8 mouse cellular contexts compared by ENCODE assay signal in genomic region chr3:87859813-87860212, GRCm38 (mm10). TPM values are rescaled to one million over a fixed set of nuclear protein-coding genes. Genes with fewer than 3 reads are reported as not detected.
DNase-seq lines count a peak whose midpoint lies in the region; ATAC-seq and TF ChIP-seq lines count a peak whose summit lies in the region.

No protein-coding gene starts in this region.

- 34% methylated on average over 3 of the region's 3 CpGs for WGBS in limb, embryonic 13.5 days
- 48% methylated on average over 3 of the region's 3 CpGs for WGBS in neural tube, embryonic 11.5 days
- WGBS in thymus, adult 2 months: 42% methylated on average over 3 of the region's 3 CpGs

- H3K36me3 ChIP-seq in limb, embryonic 13.5 days: peaks cover 82% of the 10 kb centered on the region
- H3K36me3 ChIP-seq in neural tube, embryonic 11.5 days (ENCODE audit: control insufficient read depth, insufficient read depth, low read length): peaks cover 18% of the 10 kb centered on the region
- peaks cover 51% of the 10 kb centered on the region for H3K36me3 ChIP-seq in thymus, adult 2 months (ENCODE audit: control insufficient read depth, insufficient read depth, low read length)

- no peaks in the 10 kb centered on the region for H3K9me3 ChIP-seq in limb, embryonic 13.5 days
- no peaks in the 10 kb centered on the region for H3K9me3 ChIP-seq in neural tube, embryonic 11.5 days (ENCODE audit: control insufficient read depth, low read length)

- TF ChIP-seq POLR2A in thymus, adult 2 months (IDR thresholded peaks at IDR 0.05; ENCODE audit: control insufficient read depth, extremely low read depth, insufficient read depth, low read length, poor library complexity): no peak

- no peak overlapping the region for H3K4me3 ChIP-seq in limb, embryonic 13.5 days
- H3K4me3 ChIP-seq in neural tube, embryonic 11.5 days (ENCODE audit: low read depth, low read length): no peak overlapping the region
- no peak overlapping the region for H3K4me3 ChIP-seq in thymus, adult 2 months (ENCODE audit: control insufficient read depth, insufficient read depth, low read length)

- H3K27me3 ChIP-seq in limb, embryonic 13.5 days: no peaks in the 10 kb centered on the region
- no peaks in the 10 kb centered on the region for H3K27me3 ChIP-seq in neural tube, embryonic 11.5 days (ENCODE audit: control insufficient read depth, insufficient read depth, low read length)
- H3K27me3 ChIP-seq in thymus, adult 2 months (ENCODE audit: control insufficient read depth, insufficient read depth, low read length): no peaks in the 10 kb centered on the region

- peak; percentile 73 to 80 for DNase-seq in B cell, adult 2 months
- DNase-seq in R1 (ENCODE audit: low read depth, low spot score): peak; percentile 86
- DNase-seq in cerebellum, postnatal 36 days: peak; percentile 45 to 60
- DNase-seq in gastrocnemius, adult 8-10 months (ENCODE audit: low spot score in 2 of 2): peak; percentile 16 to 38
- DNase-seq in kidney, adult 9 months: peak; percentile 78
- DNase-seq in neural tube, embryonic 11.5 days (ENCODE audit: low spot score): peak; percentile 68
- DNase-seq in thymus, adult 2 months: peak; percentile 70

- H3K4me2 ChIP-seq in limb, embryonic 13.5 days (replicated peaks): no peak overlapping the region
- no peak overlapping the region for H3K4me2 ChIP-seq in neural tube, embryonic 11.5 days (ENCODE audit: low read depth)

- H3K9ac ChIP-seq in limb, embryonic 13.5 days: no peak overlapping the region
- no peak overlapping the region for H3K9ac ChIP-seq in neural tube, embryonic 11.5 days (ENCODE audit: low read length)

- no peak overlapping the region for H3K27ac ChIP-seq in limb, embryonic 13.5 days
- H3K27ac ChIP-seq in neural tube, embryonic 11.5 days (ENCODE audit: low read depth, low read length): no peak overlapping the region
- no peak overlapping the region for H3K27ac ChIP-seq in thymus, adult 2 months (ENCODE audit: control insufficient read depth, insufficient read depth, low read length)

- ATAC-seq in limb, embryonic 13.5 days (ENCODE audit: low FRiP score, low read depth): peak; percentile 11; the same call in 1 of the 2 replicates
- no peak for ATAC-seq in neural tube, embryonic 11.5 days (ENCODE audit: insufficient read depth, low FRiP score, low TSS enrichment)

- no peak for TF ChIP-seq CTCF in thymus, adult 2 months (IDR thresholded peaks at IDR 0.05; ENCODE audit: borderline replicate concordance, control insufficient read depth, extremely low read depth, insufficient read depth, low read length, poor library complexity)

- no peaks in the 10 kb centered on the region for H3K4me1 ChIP-seq in limb, embryonic 13.5 days
- H3K4me1 ChIP-seq in neural tube, embryonic 11.5 days (ENCODE audit: control insufficient read depth, insufficient read depth, low read length): no peaks in the 10 kb centered on the region
- H3K4me1 ChIP-seq in thymus, adult 2 months (replicated peaks; ENCODE audit: control insufficient read depth, insufficient read depth, low read length): no peaks in the 10 kb centered on the region

RNA-seq across cellular contexts. Expression of gene Sh2d2a, which starts 13.3 kb away (rescaled TPM):
- not detected for total RNA-seq in gastrocnemius, adult 8-10 months (2022)
- polyA plus RNA-seq in limb, embryonic 13.5 days (2015; fragmentation: Nextera tagmentation; extraction: Ambion mirVana): not detected in 2 replicates
- not detected in 2 replicates for polyA plus RNA-seq in neural tube, embryonic 11.5 days (2014; fragmentation: Nextera tagmentation; extraction: Ambion mirVana)
- polyA plus RNA-seq in thymus, adult 2 months (2012; rRNA removed): 179 and 180 TPM in 2 replicates

RNA-seq across cellular contexts. Expression of gene Prcc, which starts 25.6 kb away (rescaled TPM):
- total RNA-seq in gastrocnemius, adult 8-10 months (2022): 10 to 100 TPM; 48.6 to 53.0 (median 52.0) TPM
- 17.1 and 18.7 TPM in 2 replicates for polyA plus RNA-seq in limb, embryonic 13.5 days (2015; fragmentation: Nextera tagmentation; extraction: Ambion mirVana)
- polyA plus RNA-seq in neural tube, embryonic 11.5 days (2014; fragmentation: Nextera tagmentation; extraction: Ambion mirVana): 17.8 and 20.3 TPM in 2 replicates
- polyA plus RNA-seq in thymus, adult 2 months (2012; rRNA removed): 54.5 and 60.0 TPM in 2 replicates

RNA-seq across cellular contexts. Expression of gene Pear1, which starts 35.7 kb away (rescaled TPM):
- total RNA-seq in gastrocnemius, adult 8-10 months (2022): 1 to 10 TPM; 3.2 to 7.1 (median 5.1) TPM
- 18.2 and 20.4 TPM in 2 replicates for polyA plus RNA-seq in limb, embryonic 13.5 days (2015; fragmentation: Nextera tagmentation; extraction: Ambion mirVana)
- 9.2 and 10.2 TPM in 2 replicates for polyA plus RNA-seq in neural tube, embryonic 11.5 days (2014; fragmentation: Nextera tagmentation; extraction: Ambion mirVana)
- polyA plus RNA-seq in thymus, adult 2 months (2012; rRNA removed): 17.5 and 19.8 TPM in 2 replicates

RNA-seq across cellular contexts. Expression of gene Hdgf, which starts 46.3 kb away (rescaled TPM):
- 100 to 1,000 TPM; 243 to 264 (median 254) TPM for total RNA-seq in gastrocnemius, adult 8-10 months (2022)
- polyA plus RNA-seq in limb, embryonic 13.5 days (2015; fragmentation: Nextera tagmentation; extraction: Ambion mirVana): 205 and 221 TPM in 2 replicates
- 256 and 261 TPM in 2 replicates for polyA plus RNA-seq in neural tube, embryonic 11.5 days (2014; fragmentation: Nextera tagmentation; extraction: Ambion mirVana)
- 112 and 136 TPM in 2 replicates for polyA plus RNA-seq in thymus, adult 2 months (2012; rRNA removed)

RNA-seq across cellular contexts. Expression of gene Mrpl24, which starts 59.5 kb away (rescaled TPM):
- 10 to 100 TPM; 40.9 to 48.1 (median 45.8) TPM for total RNA-seq in gastrocnemius, adult 8-10 months (2022)
- polyA plus RNA-seq in limb, embryonic 13.5 days (2015; fragmentation: Nextera tagmentation; extraction: Ambion mirVana): 66.5 and 73.9 TPM in 2 replicates
- 76.1 and 79.2 TPM in 2 replicates for polyA plus RNA-seq in neural tube, embryonic 11.5 days (2014; fragmentation: Nextera tagmentation; extraction: Ambion mirVana)
- polyA plus RNA-seq in thymus, adult 2 months (2012; rRNA removed): 60.5 and 72.4 TPM in 2 replicates

Comparison
In these comparisons a context has a peak if more than half of its experiments do, and no peak if none do; other contexts are left out.
1. DNase-seq: peak in every context shown above with its lines; median percentile 86 in R1; 78 in kidney, adult 9 months; 76 in B cell, adult 2 months; 70 in thymus, adult 2 months; 68 in neural tube, embryonic 11.5 days; 52 in cerebellum, postnatal 36 days; 27 in gastrocnemius, adult 8-10 months.
2. RNA of gene Sh2d2a, which starts 13.3 kb away (polyA plus RNA-seq): 179 to 180 TPM in thymus, adult 2 months; not detected in neural tube, embryonic 11.5 days and not detected in limb, embryonic 13.5 days; every median in the first group is over 100 times any median in the second.